Mouse (Mus musculus): ENCODE measurements around the gene Aipl1. TPM values are rescaled to one million over a fixed set of nuclear protein-coding genes. Genes with fewer than 3 reads are reported as not detected.

Gene Aipl1
- polyA plus RNA-seq, 1 experiment from 2014 or later = 0.19 TPM

DNA sequence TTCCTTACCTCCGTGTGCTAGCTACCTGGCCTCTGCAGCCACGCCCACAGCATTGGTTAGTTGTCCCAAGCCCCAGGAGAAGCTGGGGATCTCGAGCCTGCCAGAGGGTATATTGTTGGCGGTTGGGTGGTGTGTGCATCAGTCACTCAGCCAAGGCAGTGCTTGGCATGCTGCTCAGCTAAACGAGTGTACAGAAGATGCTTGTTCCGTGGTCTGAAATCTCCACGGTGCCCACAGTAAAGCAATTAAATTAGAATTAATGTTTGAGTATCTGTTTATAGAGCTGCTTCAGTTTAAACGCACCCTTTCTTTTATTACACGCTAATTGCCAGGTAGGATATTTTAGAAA, 20.1 kb downstream of the Aipl1 start:
- H3K9me3 ChIP-seq (ENCODE audit: control insufficient read depth, low read length) = no peaks in the 10 kb centered on the region
- no peak overlapping the region for H3K27ac ChIP-seq (replicated peaks; ENCODE audit: low read depth, low read length)
- H3K4me2 ChIP-seq (ENCODE audit: low read depth, severe bottlenecking) = no peak overlapping the region
- H3K27me3 ChIP-seq (ENCODE audit: control insufficient read depth, insufficient read depth, low read length) = no peaks in the 10 kb centered on the region
- H3K4me3 ChIP-seq (ENCODE audit: low read depth, low read length) = no peak overlapping the region
- no peak overlapping the region for H3K9ac ChIP-seq (ENCODE audit: low read length)
- ATAC-seq (ENCODE audit: insufficient number of reproducible peaks, low FRiP score, low TSS enrichment, low read depth) (no peak), DNase-seq (ENCODE audit: low spot score) (no peak)
- WGBS = 80% methylated on average over 9 of the region's 9 CpGs
- H3K36me3 ChIP-seq (ENCODE audit: control insufficient read depth, insufficient read depth, low read length) = no peaks in the 10 kb centered on the region
- H3K4me1 ChIP-seq (ENCODE audit: control insufficient read depth, insufficient read depth, low read length) = no peaks in the 10 kb centered on the region

DNA sequence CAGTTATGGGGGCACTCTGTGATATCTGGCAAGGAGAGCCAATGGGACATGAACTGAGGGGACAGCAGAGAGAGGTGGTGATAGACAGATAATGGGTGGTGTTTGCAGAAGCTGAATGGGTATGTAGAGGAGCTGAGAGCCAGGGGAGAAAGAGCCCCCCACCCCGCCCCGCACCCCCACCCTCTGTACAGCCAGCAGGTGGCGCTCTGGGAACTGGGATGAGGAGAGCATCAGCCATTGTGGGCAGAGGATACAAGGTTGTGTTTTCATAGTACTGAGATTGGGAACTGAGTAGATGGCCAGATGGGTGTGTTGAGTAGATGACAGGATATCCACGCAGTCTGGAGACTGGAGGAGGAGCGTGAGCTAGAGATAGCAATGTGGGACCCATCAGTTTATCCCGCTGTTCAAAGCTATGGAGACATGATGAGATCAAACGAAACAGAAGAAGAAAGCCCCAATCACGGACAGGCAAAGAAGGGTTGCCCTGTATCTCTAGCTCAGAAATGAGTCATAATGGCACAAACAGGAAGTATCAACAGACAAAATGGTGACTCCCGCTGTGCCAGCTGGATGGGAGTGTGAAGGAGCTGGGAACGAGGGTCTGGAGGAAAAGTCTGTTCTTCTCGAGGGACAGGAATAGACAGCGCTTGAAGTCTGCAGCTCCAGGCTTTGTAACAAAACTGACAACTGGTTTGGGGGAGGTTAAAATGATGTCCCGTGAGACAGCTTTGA, 20.6 kb downstream of the Aipl1 start:
- DNase-seq (ENCODE audit: low spot score) (no peak), ATAC-seq (ENCODE audit: insufficient number of reproducible peaks, low FRiP score, low TSS enrichment, low read depth) (no peak)
- no peak overlapping the region for H3K4me2 ChIP-seq (ENCODE audit: low read depth, severe bottlenecking)
- H3K4me3 ChIP-seq (ENCODE audit: low read depth, low read length) = no peak overlapping the region
- WGBS = 80% methylated on average over 13 of the region's 13 CpGs
- no peaks in the 10 kb centered on the region for H3K36me3 ChIP-seq (ENCODE audit: control insufficient read depth, insufficient read depth, low read length)
- H3K27ac ChIP-seq (replicated peaks; ENCODE audit: low read depth, low read length) = no peak overlapping the region
- H3K9me3 ChIP-seq (ENCODE audit: control insufficient read depth, low read length) = no peaks in the 10 kb centered on the region
- no peak overlapping the region for H3K9ac ChIP-seq (ENCODE audit: low read length)
- no peaks in the 10 kb centered on the region for H3K4me1 ChIP-seq (ENCODE audit: control insufficient read depth, insufficient read depth, low read length)
- no peaks in the 10 kb centered on the region for H3K27me3 ChIP-seq (ENCODE audit: control insufficient read depth, insufficient read depth, low read length)

DNA sequence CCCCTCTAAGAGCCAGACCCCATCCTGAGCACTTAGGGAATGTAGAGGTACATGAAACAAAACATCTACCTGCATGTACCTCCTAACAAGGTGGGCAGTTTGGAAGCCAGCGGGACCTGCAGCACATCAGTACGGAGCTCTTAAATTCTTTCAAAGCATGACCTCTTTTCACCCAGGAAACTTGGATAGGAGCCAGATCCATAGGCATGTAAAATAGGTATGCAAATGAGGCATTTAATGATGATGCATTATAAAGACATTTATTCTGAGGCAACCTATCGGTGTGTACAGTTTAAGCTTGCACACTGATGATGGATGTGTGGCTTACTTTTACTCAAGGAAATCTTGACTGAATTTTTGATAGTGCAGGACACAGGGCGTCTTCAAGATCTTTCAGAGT, 22.6 kb downstream of the Aipl1 start:
- WGBS = 90% methylated on average over 4 of the region's 4 CpGs
- Histone ChIP-seq H3K9ac (ENCODE audit: low read length) (no peak overlapping the region), H3K4me2 (ENCODE audit: low read depth, severe bottlenecking) (no peak overlapping the region), H3K36me3 (ENCODE audit: control insufficient read depth, insufficient read depth, low read length) (no peaks in the 10 kb centered on the region), H3K9me3 (ENCODE audit: control insufficient read depth, low read length) (no peaks in the 10 kb centered on the region), H3K4me3 (ENCODE audit: low read depth, low read length) (no peak overlapping the region), H3K27ac (replicated peaks; ENCODE audit: low read depth, low read length) (no peak overlapping the region), H3K27me3 (ENCODE audit: control insufficient read depth, insufficient read depth, low read length) (no peaks in the 10 kb centered on the region), H3K4me1 (ENCODE audit: control insufficient read depth, insufficient read depth, low read length) (no peaks in the 10 kb centered on the region)
- ATAC-seq (ENCODE audit: insufficient number of reproducible peaks, low FRiP score, low TSS enrichment, low read depth) (no peak), DNase-seq (ENCODE audit: low spot score) (no peak)

DNA sequence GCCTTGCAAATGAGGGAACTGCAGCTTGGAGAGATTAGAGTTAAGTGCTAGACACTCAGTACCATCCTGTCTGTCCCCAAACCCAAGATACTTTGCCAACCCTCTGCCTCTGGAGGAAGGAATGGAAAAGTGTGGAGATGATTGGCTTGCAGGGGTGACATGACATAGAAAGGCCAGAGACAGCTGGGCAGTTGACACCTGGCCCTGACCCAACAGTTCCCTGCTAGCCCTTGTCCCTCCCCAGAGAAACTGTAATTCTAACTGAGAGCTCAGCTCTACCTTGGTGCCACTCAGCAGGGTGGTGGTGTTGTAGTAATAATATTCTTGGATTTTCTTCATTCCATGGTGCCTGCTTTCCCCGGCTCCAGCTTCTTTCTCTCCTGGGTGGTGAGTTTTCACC, 25.4 kb downstream of the Aipl1 start:
- no peak for ATAC-seq (ENCODE audit: insufficient number of reproducible peaks, low FRiP score, low TSS enrichment, low read depth)
- H3K4me1 ChIP-seq (ENCODE audit: control insufficient read depth, insufficient read depth, low read length) = no peaks in the 10 kb centered on the region
- H3K9ac ChIP-seq (ENCODE audit: low read length) = no peak overlapping the region
- H3K36me3 ChIP-seq (ENCODE audit: control insufficient read depth, insufficient read depth, low read length) = no peaks in the 10 kb centered on the region
- no peak overlapping the region for H3K27ac ChIP-seq (replicated peaks; ENCODE audit: low read depth, low read length)
- H3K9me3 ChIP-seq (ENCODE audit: control insufficient read depth, low read length) = no peaks in the 10 kb centered on the region
- WGBS = 85% methylated on average over 1 of the region's 1 CpGs
- no peak overlapping the region for H3K4me3 ChIP-seq (ENCODE audit: low read depth, low read length)
- no peaks in the 10 kb centered on the region for H3K27me3 ChIP-seq (ENCODE audit: control insufficient read depth, insufficient read depth, low read length)
- H3K4me2 ChIP-seq (ENCODE audit: low read depth, severe bottlenecking) = no peak overlapping the region
- DNase-seq (ENCODE audit: low spot score) = no peak

DNA sequence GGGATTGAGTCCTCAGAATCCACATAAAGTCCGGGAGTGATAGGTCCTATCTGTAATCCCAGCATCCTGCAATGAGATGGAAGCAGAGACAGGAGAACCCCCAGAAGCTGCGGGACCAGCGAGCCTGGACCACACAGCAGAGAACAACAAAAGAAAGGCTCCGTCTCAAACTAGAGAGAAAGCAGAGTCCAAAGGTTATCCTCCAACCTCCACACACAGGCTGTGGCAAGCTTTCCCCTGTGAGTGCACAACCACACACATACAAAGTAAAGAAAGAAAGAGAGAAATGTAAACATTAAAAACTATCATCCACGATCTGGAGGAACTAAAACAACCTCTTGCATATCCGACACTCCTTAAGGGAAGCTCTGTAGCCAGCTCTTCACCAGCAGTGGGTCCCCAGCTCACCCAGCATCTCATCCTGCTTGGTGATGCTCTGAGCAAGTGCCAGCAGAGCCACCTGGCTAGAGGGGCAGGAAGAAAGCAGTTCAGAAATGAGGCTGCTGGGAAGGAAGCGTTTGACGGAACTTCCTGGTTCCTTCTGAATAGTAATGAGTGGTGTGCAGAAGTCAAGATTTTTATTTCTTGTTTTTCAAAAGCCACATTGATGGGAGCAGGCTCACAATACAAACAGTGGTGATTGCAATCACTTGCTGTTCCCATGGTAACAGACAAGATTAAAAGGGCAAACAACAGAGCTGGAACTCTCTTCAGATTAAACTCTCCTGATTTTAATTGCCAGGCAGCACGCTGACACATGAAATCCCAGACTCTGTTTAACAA, 26.2 kb downstream of the Aipl1 start:
- no peaks in the 10 kb centered on the region for H3K4me1 ChIP-seq (ENCODE audit: control insufficient read depth, insufficient read depth, low read length)
- no peaks in the 10 kb centered on the region for H3K9me3 ChIP-seq (ENCODE audit: control insufficient read depth, low read length)
- no peak for ATAC-seq (ENCODE audit: insufficient number of reproducible peaks, low FRiP score, low TSS enrichment, low read depth)
- DNase-seq (ENCODE audit: low spot score) = no peak
- no peaks in the 10 kb centered on the region for H3K27me3 ChIP-seq (ENCODE audit: control insufficient read depth, insufficient read depth, low read length)
- no peak overlapping the region for H3K27ac ChIP-seq (replicated peaks; ENCODE audit: low read depth, low read length)
- WGBS = 67% methylated on average over 9 of the region's 9 CpGs
- no peak overlapping the region for H3K4me2 ChIP-seq (ENCODE audit: low read depth, severe bottlenecking)
- H3K4me3 ChIP-seq (ENCODE audit: low read depth, low read length) = no peak overlapping the region
- no peak overlapping the region for H3K9ac ChIP-seq (ENCODE audit: low read length)
- no peaks in the 10 kb centered on the region for H3K36me3 ChIP-seq (ENCODE audit: control insufficient read depth, insufficient read depth, low read length)

DNA sequence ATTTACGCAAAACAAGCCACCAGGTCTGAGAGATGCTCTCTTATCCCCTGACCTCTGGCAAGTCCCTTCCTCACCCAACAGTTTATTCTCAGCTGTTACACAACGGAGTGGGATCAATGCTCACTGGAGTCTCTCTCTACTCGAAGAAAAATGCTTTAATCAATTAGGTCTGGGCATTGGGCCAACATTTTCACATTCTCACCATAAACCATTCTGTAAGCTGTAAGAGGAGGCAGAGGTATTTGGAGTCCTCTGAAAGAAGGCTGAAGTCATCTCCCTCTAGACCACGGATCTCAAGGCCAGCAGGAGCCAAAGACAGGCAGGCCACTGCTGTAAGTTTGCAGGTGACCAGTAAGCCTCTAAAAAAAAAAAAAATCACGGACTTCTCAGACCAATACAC, 26.9 kb downstream of the Aipl1 start:
- 66% methylated on average over 5 of the region's 5 CpGs for whole genome bisulfite sequencing
- ATAC-seq (ENCODE audit: insufficient number of reproducible peaks, low FRiP score, low TSS enrichment, low read depth) = no peak
- H3K9me3 ChIP-seq (ENCODE audit: control insufficient read depth, low read length) = no peaks in the 10 kb centered on the region
- H3K36me3 ChIP-seq (ENCODE audit: control insufficient read depth, insufficient read depth, low read length) = no peaks in the 10 kb centered on the region
- H3K4me3 ChIP-seq (ENCODE audit: low read depth, low read length) = no peak overlapping the region
- no peaks in the 10 kb centered on the region for H3K4me1 ChIP-seq (ENCODE audit: control insufficient read depth, insufficient read depth, low read length)
- H3K27ac ChIP-seq (replicated peaks; ENCODE audit: low read depth, low read length) = no peak overlapping the region
- no peak overlapping the region for H3K9ac ChIP-seq (ENCODE audit: low read length)
- no peak for DNase-seq (ENCODE audit: low spot score)
- H3K27me3 ChIP-seq (ENCODE audit: control insufficient read depth, insufficient read depth, low read length) = no peaks in the 10 kb centered on the region
- no peak overlapping the region for H3K4me2 ChIP-seq (ENCODE audit: low read depth, severe bottlenecking)

DNA sequence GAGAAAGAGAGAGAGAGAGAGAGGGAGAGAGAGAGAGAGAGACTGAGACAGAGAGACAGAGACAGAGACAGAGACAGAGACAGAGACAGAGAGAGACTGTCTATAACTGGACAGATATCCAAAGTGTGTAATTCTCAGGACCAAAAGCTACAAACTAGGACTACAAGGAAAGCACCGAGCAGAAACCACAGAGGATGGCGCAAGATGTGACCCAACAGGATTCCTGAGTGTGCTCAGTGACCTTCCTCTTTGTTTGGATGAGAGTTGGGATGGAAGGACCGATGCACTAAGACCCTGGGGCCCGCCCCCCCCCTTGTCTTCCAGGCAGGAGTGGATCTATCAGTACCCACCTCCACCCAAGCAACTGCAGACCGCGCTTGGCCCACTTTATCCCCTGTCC, 31.8 kb downstream of the Aipl1 start:
- Histone ChIP-seq H3K27ac (replicated peaks; ENCODE audit: low read depth, low read length) (no peak overlapping the region), H3K4me1 (ENCODE audit: control insufficient read depth, insufficient read depth, low read length) (0 out of 2 replicates have a peak, but pooled peaks cover 4% of the 10 kb centered on the region), H3K4me2 (ENCODE audit: low read depth, severe bottlenecking) (no peak overlapping the region), H3K9ac (ENCODE audit: low read length) (no peak overlapping the region), H3K27me3 (ENCODE audit: control insufficient read depth, insufficient read depth, low read length) (no peaks in the 10 kb centered on the region), H3K9me3 (ENCODE audit: control insufficient read depth, low read length) (no peaks in the 10 kb centered on the region), H3K36me3 (ENCODE audit: control insufficient read depth, insufficient read depth, low read length) (no peaks in the 10 kb centered on the region), H3K4me3 (ENCODE audit: low read depth, low read length) (no peak overlapping the region)
- DNase-seq (ENCODE audit: low spot score) (no peak), ATAC-seq (ENCODE audit: insufficient number of reproducible peaks, low FRiP score, low TSS enrichment, low read depth) (no peak)
- WGBS = 90% methylated on average over 6 of the region's 6 CpGs

DNA sequence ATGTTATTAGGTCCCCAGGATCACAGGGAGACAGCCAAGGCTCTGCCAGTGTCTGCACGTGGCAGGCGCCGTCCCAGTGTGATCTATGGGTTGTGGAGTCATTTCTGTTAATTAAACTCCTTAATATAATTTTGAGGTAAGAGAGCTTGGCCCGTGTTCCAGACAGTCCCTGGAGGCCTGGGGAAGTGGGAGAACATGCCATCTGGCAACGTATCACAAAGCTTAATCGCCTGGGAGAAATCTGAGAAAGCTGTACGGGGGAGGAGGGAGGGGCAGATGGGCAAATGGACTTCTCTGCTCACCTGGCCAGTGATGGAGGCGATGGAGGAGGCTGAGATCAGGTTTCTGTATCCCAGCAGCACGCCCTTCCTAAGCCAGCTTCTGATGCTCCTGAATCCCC, 34.1 kb downstream of the Aipl1 start:
- no peak overlapping the region for H3K4me3 ChIP-seq (ENCODE audit: low read depth, low read length)
- no peak overlapping the region for H3K27ac ChIP-seq (replicated peaks; ENCODE audit: low read depth, low read length)
- H3K4me1 ChIP-seq (ENCODE audit: control insufficient read depth, insufficient read depth, low read length) = 0 out of 2 replicates have a peak, but pooled peaks cover 4% of the 10 kb centered on the region
- no peak overlapping the region for H3K4me2 ChIP-seq (ENCODE audit: low read depth, severe bottlenecking)
- DNase-seq (ENCODE audit: low spot score) (no peak), ATAC-seq (ENCODE audit: insufficient number of reproducible peaks, low FRiP score, low TSS enrichment, low read depth) (no peak)
- 48% methylated on average over 9 of the region's 9 CpGs for WGBS
- no peaks in the 10 kb centered on the region for H3K27me3 ChIP-seq (ENCODE audit: control insufficient read depth, insufficient read depth, low read length)
- H3K9me3 ChIP-seq (ENCODE audit: control insufficient read depth, low read length) = no peaks in the 10 kb centered on the region
- H3K9ac ChIP-seq (ENCODE audit: low read length) = no peak overlapping the region
- no peaks in the 10 kb centered on the region for H3K36me3 ChIP-seq (ENCODE audit: control insufficient read depth, insufficient read depth, low read length)

Data from limb, embryonic 11.5 days (tissue).